Mouse (Mus musculus): ENCODE results near the gene Me1. TPM values are rescaled to one million over a fixed set of nuclear protein-coding genes. Genes with fewer than 3 reads are reported as not detected.

Gene Me1
- total RNA-seq (2021), result 10 to 100 TPM; 46.3 to 57.0 TPM

DNA sequence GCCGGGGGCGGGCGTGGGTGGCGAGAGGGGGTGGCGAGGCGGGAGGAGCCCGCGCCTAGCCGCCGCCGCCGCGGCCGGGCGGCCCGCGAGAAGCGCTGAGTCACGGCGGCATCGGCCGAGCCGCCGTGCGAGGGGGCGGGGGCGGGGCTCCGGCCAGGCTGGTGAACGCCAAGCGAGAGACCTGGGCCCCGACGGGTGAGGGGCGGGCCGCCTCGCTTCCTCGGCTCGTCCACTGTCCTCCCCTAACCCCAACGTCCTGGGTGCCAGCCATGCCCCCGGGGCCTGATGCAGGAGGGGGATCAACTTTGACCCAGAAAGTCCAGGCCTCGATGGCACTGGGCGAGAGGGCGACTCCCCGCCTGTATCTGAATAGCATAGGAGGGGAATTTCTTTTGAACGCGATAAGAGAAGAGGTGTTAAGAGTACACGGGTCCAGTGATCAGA lies at the start of gene Me1:
Me1 (minus strand) TSS at position 136 of the 444 bp plus-strand sequence.
- intact Hi-C loops (cut with DNase I), result no loop called here
- DNase-seq (ENCODE audit: low spot score in 2 of 2), result peak; percentile 31 to 40

GRCm38 (mm10) chr9:86744041-86744440 lies 48.3 kb upstream of the Me1 start:
- intact Hi-C loops (cut with DNase I), result loop anchor here (10.0 kb wide), 1 partner anchor 279 kb away; the partner anchor contains the start of genes Dop1a and Ube2cbp
- no peak for DNase-seq (ENCODE audit: low spot score in 2 of 2)

DNA sequence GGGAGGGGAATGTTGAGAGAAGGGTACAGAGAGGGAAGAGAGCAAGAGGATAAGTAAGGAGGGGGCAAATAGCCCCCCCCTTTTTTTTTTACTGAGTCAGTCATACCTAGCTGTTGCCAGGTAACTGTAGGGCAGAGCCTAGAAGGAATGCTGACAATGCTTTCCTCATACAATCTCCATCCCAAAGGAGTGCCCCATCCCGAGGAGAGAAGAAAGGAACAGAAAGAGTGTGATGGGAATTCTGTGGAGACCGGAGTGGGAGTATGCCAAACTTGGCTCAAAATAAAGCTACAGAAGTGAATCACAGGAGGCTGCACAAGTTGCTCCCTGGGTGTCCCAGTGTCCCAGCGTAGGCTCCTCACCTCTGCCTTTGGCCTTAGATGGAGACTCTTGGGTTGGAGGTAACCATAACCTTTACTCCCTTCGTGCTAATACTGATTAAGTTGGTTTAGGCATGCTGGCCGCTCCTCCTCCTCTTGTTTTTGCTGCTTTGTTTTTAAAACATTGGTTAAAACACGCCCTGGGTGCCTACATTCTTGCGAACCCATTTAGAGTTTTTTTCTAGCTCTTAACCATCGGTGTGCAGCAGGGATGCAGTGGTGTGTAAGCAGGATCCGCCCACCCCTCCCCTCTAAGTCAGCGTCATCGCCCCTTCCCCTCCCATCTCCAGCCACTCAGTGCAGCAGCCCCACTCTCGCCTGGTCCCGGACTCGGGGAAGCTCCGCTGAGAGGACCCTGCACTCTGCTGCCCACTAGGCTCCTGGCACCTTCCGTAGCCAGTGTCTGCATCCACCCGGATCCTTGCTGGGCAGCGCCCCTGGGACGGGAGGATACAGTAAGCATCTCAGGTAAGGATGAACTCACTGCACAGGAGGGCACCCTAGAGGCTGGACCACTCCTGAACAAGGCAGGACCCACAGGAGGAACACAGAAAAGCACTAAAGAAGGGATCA lies 47.5 kb upstream of the Me1 start, which contains the start of gene Prss35:
Prss35 (plus strand) TSS at position 691 of the 953 bp plus-strand sequence.
- DNase-seq (ENCODE audit: low spot score in 2 of 2), result no peak
- intact Hi-C loops (cut with DNase I), result loop anchor here (10.0 kb wide), 1 partner anchor 278 kb away; the partner anchor contains the start of genes Dop1a and Ube2cbp

DNA sequence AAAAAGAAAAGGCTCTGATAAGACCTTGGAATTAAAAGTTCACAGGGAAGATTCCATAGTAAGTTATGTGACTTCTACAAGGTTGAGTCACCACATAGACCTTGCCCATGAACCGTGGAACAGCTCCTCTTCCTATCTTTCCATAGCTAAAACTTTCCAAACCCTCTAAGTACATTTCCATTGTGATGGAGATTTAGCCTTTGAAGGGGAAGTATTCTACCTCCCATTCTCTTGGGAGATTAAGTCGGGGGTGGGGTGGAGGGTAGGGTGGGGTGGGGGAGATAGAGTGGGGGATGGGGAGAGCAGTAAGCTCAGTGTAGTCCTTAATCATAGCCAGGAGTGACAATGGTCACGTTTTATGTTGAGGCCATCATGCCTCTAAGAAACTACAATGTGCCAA lies 44.2 kb upstream of the Me1 start:
- DNase-seq (ENCODE audit: low spot score in 2 of 2), result no peak
- intact Hi-C loops (cut with DNase I), result loop anchor here (10.0 kb wide), 1 partner anchor 275 kb away; the partner anchor contains the start of genes Dop1a and Ube2cbp

DNA sequence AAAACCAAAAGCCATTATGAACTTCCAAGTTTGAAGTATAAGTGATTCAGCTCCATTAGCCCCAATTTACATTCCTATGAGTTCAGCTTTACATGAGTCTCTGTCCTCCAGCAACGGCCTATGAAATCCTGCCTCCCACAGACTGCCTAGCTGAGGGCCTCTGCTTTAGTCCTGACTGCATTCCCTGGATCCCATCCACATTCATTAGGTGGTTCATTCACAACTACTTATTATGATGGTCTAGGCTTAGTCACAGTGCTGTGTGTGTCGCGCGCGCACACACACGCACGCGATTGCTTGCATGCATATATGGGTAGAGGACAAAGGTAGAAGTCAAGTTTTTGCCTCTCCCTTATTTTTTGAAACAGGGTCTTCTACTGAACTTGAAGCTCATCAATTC lies 43.0 kb upstream of the Me1 start:
- intact Hi-C loops (cut with DNase I), result no loop called here
- DNase-seq (ENCODE audit: low spot score in 2 of 2), result no peak

- intact Hi-C loops (cut with DNase I), result no loop called here
- no peak for DNase-seq (ENCODE audit: low spot score in 2 of 2)
Measured at GRCm38 (mm10) chr9:86738067-86738466, 42.3 kb upstream of the Me1 start.

DNA sequence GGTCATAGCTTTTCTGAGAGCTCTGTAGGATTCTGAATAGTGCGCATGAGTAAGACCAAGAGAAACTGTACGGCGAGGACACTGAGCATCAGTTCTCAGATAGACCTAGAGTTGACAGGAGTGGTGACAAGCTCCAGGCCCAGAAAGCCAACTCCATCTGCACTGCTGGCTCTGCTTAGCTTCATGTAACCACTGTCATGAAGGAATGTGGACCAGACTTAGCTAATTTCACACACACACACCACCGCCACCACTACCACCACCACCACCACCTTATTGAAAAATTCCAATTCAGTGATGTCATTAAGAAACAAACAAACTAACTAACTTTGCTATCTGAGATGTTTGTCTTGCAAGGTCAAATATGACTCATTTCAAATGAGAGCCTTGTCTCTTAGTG lies 41.2 kb upstream of the Me1 start:
- no peak for DNase-seq (ENCODE audit: low spot score in 2 of 2)
- intact Hi-C loops (cut with DNase I), result no loop called here

GRCm38 (mm10) chr9:86734795-86735194 lies 39.0 kb upstream of the Me1 start:
- intact Hi-C loops (cut with DNase I), result no loop called here
- no peak for DNase-seq (ENCODE audit: low spot score in 2 of 2)

DNA sequence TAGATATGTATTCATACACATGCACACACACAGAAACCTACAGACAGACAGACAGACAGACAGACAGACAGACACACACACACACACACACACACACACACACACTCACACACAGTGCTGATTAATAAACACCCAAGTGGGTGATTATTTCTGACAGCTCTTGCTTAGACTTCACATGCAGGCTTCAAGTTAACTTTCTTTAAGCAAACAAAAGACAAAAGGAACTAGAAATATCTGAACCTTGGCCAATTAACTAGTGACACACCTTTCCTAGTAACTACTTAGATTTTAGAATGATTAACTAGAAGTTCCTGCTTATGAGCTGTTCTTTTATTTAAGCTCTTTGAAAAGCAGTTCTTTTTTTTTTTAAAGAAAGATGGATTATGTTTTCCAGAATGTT lies 38.6 kb upstream of the Me1 start:
- intact Hi-C loops (cut with DNase I), result no loop called here
- DNase-seq (ENCODE audit: low spot score in 2 of 2), result no peak

DNA sequence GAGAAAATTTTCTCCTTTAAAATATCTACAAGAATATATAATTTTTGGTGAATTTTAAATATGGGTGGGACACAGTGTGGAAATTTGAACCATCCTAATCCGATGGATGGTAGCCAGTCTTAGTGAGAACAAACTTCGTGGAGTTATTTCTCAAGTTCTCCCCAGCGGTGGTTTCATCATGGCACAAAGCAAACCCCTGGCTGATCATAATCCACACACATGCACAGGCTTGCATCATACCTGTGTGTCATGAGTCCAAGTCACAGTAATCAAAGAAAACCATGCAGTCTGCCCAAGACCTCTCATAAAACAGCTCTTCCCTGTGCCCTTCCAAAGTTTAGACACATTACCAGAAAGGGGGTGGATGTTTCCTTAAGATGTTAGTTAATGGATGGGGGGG lies 34.1 kb upstream of the Me1 start:
- intact Hi-C loops (cut with DNase I), result no loop called here
- DNase-seq (ENCODE audit: low spot score in 2 of 2), result no peak

- intact Hi-C loops (cut with DNase I), result no loop called here
- DNase-seq (ENCODE audit: low spot score in 2 of 2), result no peak
Measured at GRCm38 (mm10) chr9:86729084-86729483, 33.3 kb upstream of the Me1 start.

DNA sequence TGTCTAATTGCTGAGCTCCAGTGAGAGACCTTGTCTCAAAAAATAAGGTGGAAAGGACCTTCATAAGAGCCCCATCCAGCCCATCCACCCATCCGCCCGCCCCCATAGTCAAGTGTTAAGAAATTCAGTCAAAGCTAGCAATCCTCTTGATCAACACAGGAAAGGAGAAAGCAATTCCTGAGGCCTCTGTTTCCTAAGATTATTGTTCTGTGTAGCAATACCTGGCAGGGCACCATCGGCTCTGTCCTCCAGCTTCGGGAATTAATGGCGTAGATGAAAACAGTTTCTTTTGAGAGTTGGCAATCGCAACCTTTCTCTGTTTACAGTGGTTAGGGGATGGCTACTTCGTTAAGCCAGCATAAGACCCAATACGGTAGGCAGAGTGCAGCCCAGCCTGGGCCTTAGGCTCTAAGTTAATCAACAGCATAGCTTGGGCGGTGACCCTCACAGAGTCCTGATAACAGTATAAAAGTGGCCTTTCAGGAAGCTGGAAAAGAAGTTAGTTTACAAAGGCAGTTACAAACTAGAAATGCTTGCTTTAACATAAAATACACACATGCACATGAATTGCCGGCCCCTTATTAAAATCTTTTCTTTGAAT lies 32.6 kb upstream of the Me1 start:
- intact Hi-C loops (cut with DNase I), result no loop called here
- no peak for DNase-seq (ENCODE audit: low spot score in 2 of 2)

- intact Hi-C loops (cut with DNase I), result no loop called here
Measured at GRCm38 (mm10) chr9:86726381-86726720, 30.6 kb upstream of the Me1 start.

GRCm38 (mm10) chr9:86725604-86726380 lies 30.0 kb upstream of the Me1 start:
- DNase-seq (ENCODE audit: low spot score in 2 of 2), result no peak
- intact Hi-C loops (cut with DNase I), result no loop called here

More at GRCm38 (mm10) chr9:86726381-86726720, 30.6 kb upstream of the Me1 start:
- no peak for DNase-seq (ENCODE audit: low spot score in 2 of 2)

DNA sequence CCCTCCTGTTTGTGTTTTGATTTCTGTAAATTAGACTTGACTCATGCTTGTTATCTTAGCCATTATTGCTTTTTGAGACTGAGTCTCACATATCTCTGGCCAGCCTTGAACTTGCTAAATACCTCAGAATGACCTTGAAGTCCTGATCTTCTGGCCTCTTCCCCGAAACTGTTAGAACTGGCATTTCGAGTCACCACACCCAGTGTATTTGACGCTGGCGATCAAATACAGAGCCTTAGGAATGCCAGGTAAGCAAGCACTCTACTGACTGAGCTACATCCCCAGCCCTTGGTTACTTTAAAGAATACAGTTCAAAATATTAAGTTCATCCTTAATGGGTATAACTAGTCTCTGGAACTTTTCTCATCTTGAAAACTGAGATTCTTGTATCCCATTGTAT lies 29.3 kb upstream of the Me1 start:
- no peak for DNase-seq (ENCODE audit: low spot score in 2 of 2)
- intact Hi-C loops (cut with DNase I), result no loop called here

- DNase-seq (ENCODE audit: low spot score in 2 of 2), result no peak
- intact Hi-C loops (cut with DNase I), result no loop called here
Measured at GRCm38 (mm10) chr9:86720794-86721193, 25.0 kb upstream of the Me1 start.

DNA sequence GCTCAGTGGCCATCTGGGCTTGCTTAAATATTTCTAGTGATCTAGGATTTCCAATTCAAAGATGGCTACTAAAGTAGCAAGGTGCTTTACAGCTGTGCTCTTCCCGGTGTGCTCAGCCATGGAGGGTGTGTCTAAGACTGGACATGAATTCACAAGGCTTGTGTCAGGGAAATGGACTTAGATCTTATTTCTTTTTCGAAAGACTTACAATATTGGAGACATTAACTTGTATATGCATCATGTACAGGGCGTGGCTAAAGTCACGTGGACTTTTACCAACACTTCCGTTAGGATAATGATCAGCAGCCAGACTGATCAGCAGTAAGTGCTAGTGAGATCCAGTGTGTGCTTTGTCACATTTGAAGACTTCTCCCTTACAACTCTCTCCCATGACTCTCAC lies 24.5 kb upstream of the Me1 start:
- intact Hi-C loops (cut with DNase I), result no loop called here

GRCm38 (mm10) chr9:86717119-86717518 lies 21.4 kb upstream of the Me1 start:
- no peak for DNase-seq (ENCODE audit: low spot score in 2 of 2)
- intact Hi-C loops (cut with DNase I), result no loop called here

More for the DNA sequence above, 24.5 kb upstream of the Me1 start:
- DNase-seq (ENCODE audit: low spot score in 2 of 2), result no peak

DNA sequence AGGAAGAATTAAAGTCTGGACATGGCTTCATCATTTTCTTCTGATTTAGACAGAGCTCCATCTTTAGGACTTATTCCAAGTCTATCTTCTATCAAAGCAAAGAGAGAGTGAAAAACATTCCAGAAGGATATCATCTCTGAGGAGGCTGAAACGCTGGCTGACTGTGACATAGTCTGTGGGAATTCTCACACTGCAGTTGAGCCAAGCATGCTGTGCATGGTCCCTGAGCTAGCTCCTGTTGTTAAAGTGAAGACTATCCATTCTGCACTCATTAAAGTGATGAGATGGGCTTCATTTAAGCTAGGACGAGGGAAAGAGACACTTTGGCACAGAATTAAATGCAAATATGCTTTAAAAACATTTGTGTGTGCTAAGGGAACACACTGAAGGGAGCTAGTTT lies 20.8 kb upstream of the Me1 start:
- no peak for DNase-seq (ENCODE audit: low spot score in 2 of 2)
- intact Hi-C loops (cut with DNase I), result no loop called here

DNA sequence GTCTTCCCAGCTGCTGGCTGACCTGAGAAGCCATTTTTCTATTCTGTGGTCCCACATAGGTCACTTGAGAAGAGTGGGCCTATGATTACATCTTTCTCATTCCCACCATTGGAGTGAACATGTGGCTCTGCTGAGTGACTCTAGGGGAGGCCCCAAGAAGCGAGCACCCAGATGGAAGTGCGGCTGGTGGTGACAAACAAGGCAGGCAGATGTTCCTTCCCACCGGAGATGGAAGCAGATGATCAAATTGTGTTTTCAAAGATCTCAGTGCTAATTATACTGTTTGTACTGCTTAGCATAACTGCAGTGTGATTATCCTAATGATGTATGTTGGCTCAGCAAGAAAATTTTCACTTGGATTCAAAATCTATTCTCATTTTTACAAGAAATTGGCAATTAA lies 18.3 kb upstream of the Me1 start:
- intact Hi-C loops (cut with DNase I), result no loop called here
- DNase-seq (ENCODE audit: low spot score in 2 of 2), result no peak

Data from left cerebral cortex, postnatal 36 days (tissue).